Mouse (Mus musculus) embryo, embryonic 10 days (tissue): ENCODE measurements at regions not wholly inside any gene's neighbourhood (a gene's known extent, or its start where the extent isn't known, plus 50 kb on each side); places are given as distances from the start of the nearest gene placed in this dataset.

Experiments
- DNase-seq: peaks from one replicate; pipeline ENCODE4 v3.0.0-alpha.2; 2015; ENCODE audit warnings: low spot score

DNA sequence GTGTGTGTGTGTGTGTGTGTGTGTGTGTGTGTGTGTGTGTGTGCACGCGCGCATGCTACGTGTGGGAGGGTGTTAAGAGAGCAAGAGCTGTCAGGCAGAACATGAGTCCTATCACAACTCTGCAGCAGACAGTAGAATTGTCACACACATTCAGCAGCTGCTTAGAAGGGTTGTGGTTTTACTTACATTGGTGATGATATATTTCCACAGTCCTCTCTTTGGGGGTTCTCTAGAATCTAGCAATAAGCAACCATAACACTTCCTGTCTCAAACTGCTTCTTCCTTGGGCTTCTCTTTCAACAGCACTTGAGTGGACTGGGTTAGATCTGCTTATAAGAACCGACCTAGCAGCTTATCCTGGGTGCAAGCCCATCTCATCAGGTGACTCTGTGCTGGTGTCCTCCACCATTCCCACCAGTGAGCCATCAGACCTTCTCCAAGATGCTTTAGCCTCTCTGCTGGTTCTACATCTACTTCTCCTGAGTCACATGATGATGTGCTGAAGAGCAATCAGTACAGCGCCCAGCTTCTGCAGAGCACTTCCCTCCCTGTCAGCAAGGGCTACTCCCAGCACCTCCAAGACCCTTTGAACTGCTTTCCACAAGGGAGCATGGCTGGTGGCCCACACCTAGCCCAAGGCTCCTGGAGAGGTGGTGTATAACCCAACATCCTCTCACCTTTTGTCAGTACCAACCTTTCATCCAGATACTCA, 222.6 kb downstream of the Wdr11 start:
- DNase-seq, result no peak

DNA sequence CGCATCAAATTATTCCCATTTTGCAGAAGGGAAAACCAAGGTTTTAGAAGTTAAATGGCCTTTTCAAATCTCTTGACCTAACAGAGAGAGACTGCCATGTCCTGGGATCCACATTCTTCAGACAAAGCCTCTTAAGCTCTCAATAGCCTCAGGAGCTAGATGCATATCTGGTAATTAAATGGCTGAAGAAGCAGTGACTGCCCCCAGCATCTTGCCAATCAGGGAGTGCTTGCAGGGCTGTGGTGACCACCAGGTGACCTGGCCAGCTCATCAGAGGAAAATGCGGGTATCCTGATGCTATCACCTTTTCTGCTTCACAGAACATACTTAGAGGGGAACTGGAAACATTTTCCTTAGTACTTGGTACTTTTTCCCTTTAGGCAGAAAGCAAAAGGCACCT, 227.2 kb downstream of the Wdr11 start:
- DNase-seq, result no peak

- DNase-seq, result no peak
Observed at GRCm38 (mm10) chr7:129819651-129820050, 228.0 kb downstream of the Wdr11 start.

DNA sequence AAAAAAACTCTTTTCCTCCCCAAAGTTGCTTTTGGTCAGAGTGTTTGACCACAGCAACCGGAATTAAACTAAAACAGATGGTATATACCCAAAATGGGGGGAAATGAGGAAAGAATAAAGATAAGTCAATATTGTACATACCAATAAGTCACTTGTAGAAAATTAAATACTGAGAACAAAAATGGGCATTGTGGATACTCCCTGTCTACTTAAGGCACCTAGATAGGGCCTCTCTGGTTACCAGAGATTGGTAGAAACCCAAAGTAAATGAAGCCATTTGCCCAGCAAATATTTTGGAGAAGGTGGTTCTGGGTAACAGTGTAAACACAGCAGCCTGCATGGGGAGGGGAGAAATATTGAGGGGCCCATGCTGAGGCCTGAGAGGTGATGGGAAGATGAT, 237.3 kb downstream of the Wdr11 start:
- DNase-seq, result no peak

DNA sequence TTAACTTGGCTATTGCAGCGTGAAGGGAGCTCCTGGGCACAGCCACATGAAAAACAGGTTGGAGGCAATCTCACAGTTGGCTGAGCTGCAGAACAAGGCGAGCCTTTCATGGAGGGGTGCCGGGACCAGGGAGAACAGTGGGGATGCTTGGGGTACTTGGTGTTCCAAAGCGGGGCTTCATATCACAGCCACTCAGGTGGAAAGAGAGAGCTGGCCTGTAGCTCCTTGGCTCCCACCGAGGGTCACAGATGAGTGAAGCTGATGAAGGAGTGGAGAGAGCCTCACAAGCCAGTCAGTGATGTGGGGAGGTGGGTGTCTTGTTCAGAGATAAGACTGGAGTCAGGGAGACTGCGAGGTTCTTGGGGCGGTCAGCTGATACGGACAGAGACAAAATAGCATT, 241.2 kb downstream of the Wdr11 start:
- DNase-seq, result no peak

GRCm38 (mm10) chr7:129842303-129843122, 250.8 kb downstream of the Wdr11 start:
- DNase-seq, result no peak

DNA sequence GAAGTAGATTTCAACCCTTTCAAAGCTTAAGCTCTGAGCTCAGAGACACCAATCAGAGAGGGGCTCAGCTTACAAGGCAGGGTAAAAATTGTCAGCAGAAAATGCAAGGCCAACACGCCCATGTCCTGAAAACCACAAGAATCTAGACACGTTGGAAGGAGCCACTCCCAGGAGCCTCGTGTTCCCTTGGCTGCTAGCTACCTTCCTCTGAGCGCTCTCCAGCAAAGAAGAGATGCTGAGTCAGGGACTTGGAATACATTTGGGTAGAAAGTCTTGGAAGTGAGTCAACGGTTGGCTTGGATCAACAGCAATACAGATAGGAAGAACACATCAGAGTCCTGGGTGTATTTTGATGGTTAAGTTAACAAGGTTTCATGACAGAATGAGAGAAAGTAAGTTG, 255.5 kb downstream of the Wdr11 start:
- DNase-seq, result no peak

DNA sequence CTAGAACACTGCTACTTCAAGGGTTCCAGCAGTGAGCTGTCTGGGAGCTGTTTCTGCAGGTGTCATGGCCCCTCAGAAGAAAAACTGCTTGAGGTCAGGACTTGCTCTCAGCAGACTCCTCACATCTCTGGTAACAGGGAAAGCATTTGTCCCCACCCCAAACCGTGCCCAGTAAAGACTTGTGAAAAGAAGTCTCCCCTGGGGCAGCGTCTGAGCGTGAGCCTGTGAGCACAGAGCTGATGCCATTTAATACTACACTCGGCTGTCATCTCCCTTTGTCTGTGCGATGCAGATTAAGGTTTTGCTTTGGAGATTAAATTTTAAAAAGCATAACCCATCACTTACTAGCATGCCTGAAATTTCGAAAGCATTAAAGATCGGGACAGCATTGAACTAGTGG, 261.9 kb downstream of the Wdr11 start:
- no peak for DNase-seq

DNA sequence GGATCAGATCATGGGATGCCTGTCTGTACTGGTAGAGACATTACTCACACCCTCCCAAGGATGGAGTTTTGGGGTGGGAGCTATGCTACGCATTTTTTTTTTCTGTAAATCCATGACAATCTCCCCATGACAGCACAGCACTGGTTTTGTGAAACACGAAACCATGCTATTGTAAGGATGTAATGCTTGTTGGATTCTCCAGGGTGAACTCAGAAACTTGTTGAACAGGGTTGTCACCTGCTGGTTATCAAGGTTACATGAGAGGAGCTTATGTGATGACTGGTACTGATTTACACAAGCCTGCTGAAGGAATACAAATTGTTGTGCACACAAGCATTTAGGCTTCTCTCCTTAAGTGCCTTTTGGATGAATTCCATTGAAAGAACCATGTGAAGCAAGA, 263.3 kb downstream of the Wdr11 start:
- no peak for DNase-seq

GRCm38 (mm10) chr7:129862966-129863365, 271.3 kb downstream of the Wdr11 start:
- DNase-seq, result no peak

- DNase-seq, result no peak
Observed at GRCm38 (mm10) chr7:129865536-129865935, 273.9 kb downstream of the Wdr11 start.

DNA sequence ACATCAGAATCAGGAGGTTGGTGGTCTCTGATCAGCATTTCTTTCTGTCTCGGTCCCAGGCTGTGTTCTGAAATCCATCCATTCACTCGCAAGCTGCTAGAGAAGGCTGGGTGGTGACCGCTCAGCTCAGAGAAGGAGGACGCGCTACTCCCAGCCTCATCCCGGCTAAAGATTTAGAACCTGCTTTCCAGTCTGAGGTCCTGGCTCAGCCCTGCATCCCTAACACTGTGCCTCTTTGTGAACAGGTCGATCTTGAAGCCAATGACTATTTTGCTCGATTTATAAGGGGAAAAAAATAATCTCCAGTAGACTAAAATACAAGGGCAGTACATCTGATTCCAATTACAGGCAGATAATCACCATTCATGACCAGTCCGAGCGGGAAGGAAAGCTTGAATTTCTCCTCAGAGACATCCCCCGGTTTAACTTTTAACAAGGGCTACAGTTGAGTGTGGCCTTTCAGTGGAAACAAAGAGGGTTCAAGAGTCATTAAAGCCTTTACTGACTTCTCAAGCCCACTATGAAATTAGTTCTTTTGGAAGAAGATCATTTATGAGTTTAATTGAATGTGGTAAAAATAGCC, 280.6 kb downstream of the Wdr11 start:
- no peak for DNase-seq

DNA sequence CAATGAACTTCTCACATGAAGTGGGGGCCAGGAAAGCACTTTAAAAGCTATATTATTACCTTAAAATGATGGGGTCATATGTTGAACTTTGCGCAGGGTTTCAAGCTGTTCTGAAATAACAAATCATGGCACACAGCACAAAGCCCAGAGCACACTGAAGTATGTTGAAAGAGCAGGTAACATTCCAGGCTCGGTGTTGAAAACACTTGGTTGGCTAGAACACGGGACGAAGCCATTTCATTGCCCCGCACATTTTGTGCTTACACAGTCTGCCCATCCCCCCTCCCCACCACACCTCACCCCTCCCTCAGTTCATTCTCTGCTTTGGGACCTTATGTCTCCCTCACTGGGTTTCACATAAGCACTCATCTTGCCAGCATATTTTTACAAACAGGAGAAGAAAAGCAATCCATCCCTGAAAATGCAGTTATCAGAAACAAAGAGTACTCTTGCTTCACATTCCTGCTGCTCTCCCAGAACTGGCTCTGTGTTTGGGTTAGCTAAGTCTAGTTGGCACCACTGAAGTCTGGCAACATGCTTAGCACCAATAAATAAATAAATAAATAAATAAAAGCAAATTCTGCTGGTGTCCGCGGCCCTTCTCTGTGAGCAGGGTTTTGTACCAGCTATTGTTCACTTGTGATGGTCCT, 284.7 kb downstream of the Wdr11 start:
- no peak for DNase-seq

DNA sequence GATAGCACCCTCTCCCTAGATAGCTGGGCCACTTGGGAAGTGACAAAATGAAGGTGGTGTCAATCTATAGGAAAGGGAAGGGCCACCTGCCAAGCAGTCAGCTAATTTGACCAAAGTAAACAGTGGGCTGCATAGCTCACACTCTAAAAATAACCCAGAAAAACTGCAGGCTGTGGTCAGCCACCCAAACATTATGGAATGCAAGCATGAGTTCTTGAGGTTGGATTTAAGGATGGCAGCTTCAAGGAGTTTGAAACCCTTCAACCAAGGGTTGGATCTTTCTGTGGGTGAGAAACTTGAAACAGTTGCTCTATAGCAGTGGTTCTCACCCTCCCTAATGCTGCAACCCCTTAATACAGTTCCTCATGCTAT, 285.2 kb downstream of the Wdr11 start:
- DNase-seq, result no peak

DNA sequence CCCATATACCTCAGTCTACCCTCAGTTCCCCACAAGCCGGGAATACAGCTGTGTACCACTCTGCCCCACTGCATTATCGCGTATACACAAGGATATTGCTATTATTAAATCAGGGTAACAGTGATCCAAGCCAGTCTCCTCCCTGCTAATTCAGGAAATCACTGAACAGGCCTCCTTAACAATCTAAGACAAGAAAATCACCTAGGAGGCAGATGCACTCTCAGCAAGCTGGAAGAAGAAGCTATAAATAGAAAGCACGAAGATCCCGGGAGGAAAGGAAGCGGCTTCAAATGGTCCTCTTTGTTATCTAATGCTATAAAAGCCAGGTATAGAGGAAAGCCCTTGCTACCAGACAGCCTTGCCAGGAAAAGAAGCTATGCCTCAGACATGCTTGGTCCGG, 304.6 kb downstream of the Wdr11 start:
- no peak for DNase-seq

DNA sequence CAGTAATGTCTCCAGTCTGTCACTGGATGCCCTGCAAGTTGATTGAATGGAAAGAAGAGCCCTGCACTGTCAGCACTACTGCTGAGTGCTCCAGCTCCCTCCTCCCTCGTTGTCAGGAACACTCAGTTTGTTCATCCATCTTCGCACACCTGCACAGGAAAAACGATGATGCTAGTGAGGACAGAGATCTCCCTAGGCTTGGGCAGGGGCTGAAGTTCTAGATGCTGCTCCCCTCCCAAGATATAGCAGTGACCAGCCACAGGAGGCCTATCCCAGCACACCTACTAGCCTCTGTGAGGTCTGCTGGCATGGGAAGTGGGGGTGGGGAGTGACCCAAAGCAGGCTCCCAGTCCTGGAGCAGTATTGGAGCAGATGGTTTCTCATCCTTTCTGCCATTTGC, 305.8 kb downstream of the Wdr11 start:
- no peak for DNase-seq

GRCm38 (mm10) chr7:129902256-129902655, 310.6 kb downstream of the Wdr11 start:
- DNase-seq, result no peak

GRCm38 (mm10) chr7:129903126-129903525, 311.5 kb downstream of the Wdr11 start:
- no peak for DNase-seq

- no peak for DNase-seq
Observed at GRCm38 (mm10) chr7:129906131-129906530, 314.5 kb downstream of the Wdr11 start.

GRCm38 (mm10) chr7:129908826-129909225, 317.2 kb downstream of the Wdr11 start:
- DNase-seq, result no peak

GRCm38 (mm10) chr7:129909730-129910129, 318.1 kb downstream of the Wdr11 start:
- DNase-seq, result no peak

GRCm38 (mm10) chr7:129910826-129911225, 319.2 kb downstream of the Wdr11 start:
- no peak for DNase-seq

DNA sequence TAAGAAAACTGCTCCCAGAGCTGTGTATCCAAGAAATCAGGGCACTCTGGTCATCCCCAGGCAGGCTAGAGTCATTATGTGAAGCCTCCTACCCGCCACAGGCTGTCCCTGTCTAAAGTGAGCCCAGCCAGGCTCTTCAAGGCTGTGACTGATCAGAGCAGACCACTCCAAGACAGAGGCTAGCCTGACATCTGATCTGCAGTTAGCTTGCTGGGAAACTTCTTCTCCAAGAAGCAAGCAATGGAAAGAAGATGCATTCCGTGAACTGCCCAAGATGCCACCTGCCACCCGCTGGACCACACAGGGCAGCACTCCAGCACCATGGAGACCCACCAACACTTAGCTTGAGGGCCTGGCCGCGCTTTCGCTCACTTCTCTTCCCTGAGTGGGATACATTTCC, 323.2 kb downstream of the Wdr11 start:
- no peak for DNase-seq
